Mouse (Mus musculus) forebrain, embryonic 16.5 days (tissue): Measurements from ENCODE around the gene Ssr3. TPM values are rescaled to one million over a fixed set of nuclear protein-coding genes. Genes with fewer than 3 reads are reported as not detected.
A peak's percentile ranks its signal among the peaks of the same experiment; 100 is the strongest.
"Not testable (repeated sequence)": the region's sequence is repeated elsewhere in the genome, so short reads cannot be mapped to it uniquely, and the experiment has no call there.

Experiments
- ATAC-seq: fragments of 200-750 bp; cut with Nextera tagmentation; 2 replicates; pipeline ENCODE4 v1.8.0; 2017; ENCODE audit warnings: mild to moderate bottlenecking, moderate library complexity
- H3K27ac ChIP-seq: fragments of 300-500 bp; sonication (generic); 2 replicates; pipeline ENCODE4 v1.5.1; 2014; ENCODE audit warnings: low read length, control low read depth
- H3K27me3 ChIP-seq: fragments of 300-500 bp; sonication (generic); replicated peaks from 2 replicates; pipeline ENCODE4 v1.6.1; 2014; ENCODE audit warnings: low read length; ENCODE audit not compliant: control insufficient read depth, insufficient read depth
- H3K36me3 ChIP-seq: fragments of 300-500 bp; sonication (generic); 2 replicates; pipeline ENCODE4 v1.6.1; 2014; ENCODE audit not compliant: control insufficient read depth, insufficient read depth
- H3K4me1 ChIP-seq: fragments of 300-500 bp; sonication (generic); replicated peaks from 2 replicates; pipeline ENCODE4 v1.6.1; 2014; ENCODE audit warnings: low read length; ENCODE audit not compliant: control insufficient read depth, insufficient read depth
- H3K4me2 ChIP-seq: fragments of 300-500 bp; sonication (generic); 2 replicates; pipeline ENCODE4 v1.6.1; 2014; ENCODE audit warnings: mild to moderate bottlenecking, low read length, control low read depth
- H3K4me3 ChIP-seq: fragments of 300-500 bp; sonication (generic); replicated peaks from 2 replicates; pipeline ENCODE4 v1.5.1; 2014; ENCODE audit warnings: mild to moderate bottlenecking, low read length, control low read depth
- H3K9ac ChIP-seq: fragments of 300-500 bp; sonication (generic); replicated peaks from 2 replicates; pipeline ENCODE4 v1.6.1; 2014; ENCODE audit warnings: low read depth, low read length, control low read depth
- H3K9me3 ChIP-seq: fragments of 300-500 bp; sonication (generic); 2 replicates; pipeline ENCODE4 v1.6.1; 2016; ENCODE audit warnings: low read length; ENCODE audit not compliant: control insufficient read depth
- WGBS: fragments of 180-500 bp; shearing (Covaris S2); extraction: QIAGEN DNeasy Blood & Tissue Kit; methylation state at CpG from one replicate; pipeline ENCODE4 v1.1.7; 2014; 5-methylcytosine and 5-hydroxymethylcytosine counted together
- polyA plus RNA-seq: library from polyadenylated mRNA; unstranded; fragments of >200 nt; fragmentation: Nextera tagmentation; extraction: Ambion mirVana; gene quantifications from 2 replicates; pipeline ENCODE4 v1.2.1, GENCODE M21; 2015

Gene Ssr3
- polyA plus RNA-seq, 1 experiment from 2014 or later = 170 TPM

- Histone ChIP-seq H3K27ac (no peak overlapping the region), H3K9me3 (no peaks in the 10 kb centered on the region), H3K4me2 (no peak overlapping the region), H3K27me3 (no peaks in the 10 kb centered on the region), H3K9ac (no peak overlapping the region), H3K4me1 (no peaks in the 10 kb centered on the region), H3K4me3 (no peak overlapping the region), H3K36me3 (no peaks in the 10 kb centered on the region)
- ATAC-seq = no peak
Observed at GRCm38 (mm10) chr3:65407891-65408290, 15.5 kb upstream of the Ssr3 start.

- Histone ChIP-seq H3K9me3 (no peaks in the 10 kb centered on the region), H3K4me3 (no peak overlapping the region), H3K27me3 (no peaks in the 10 kb centered on the region), H3K27ac (no peak overlapping the region), H3K36me3 (no peaks in the 10 kb centered on the region), H3K4me1 (no peaks in the 10 kb centered on the region), H3K9ac (no peak overlapping the region), H3K4me2 (no peak overlapping the region)
- WGBS = 64% methylated on average over 4 of the region's 4 CpGs
- ATAC-seq = no peak
Observed at GRCm38 (mm10) chr3:65405781-65406180, 13.4 kb upstream of the Ssr3 start.

- no peaks in the 10 kb centered on the region for H3K27me3 ChIP-seq
- H3K9me3 ChIP-seq = no peaks in the 10 kb centered on the region
- no peak overlapping the region for H3K4me2 ChIP-seq
- 98% methylated on average over 3 of the region's 3 CpGs for WGBS
- ATAC-seq = no peak
- H3K4me1 ChIP-seq = no peaks in the 10 kb centered on the region
- no peaks in the 10 kb centered on the region for H3K36me3 ChIP-seq
- H3K27ac ChIP-seq = no peak overlapping the region
- H3K4me3 ChIP-seq = no peak overlapping the region
- H3K9ac ChIP-seq = no peak overlapping the region
Observed at GRCm38 (mm10) chr3:65397566-65397965, 5.1 kb upstream of the Ssr3 start.

- ATAC-seq = no peak
- WGBS = 77% methylated on average over 4 of the region's 4 CpGs
- no peak overlapping the region for H3K9ac ChIP-seq
- no peaks in the 10 kb centered on the region for H3K27me3 ChIP-seq
- H3K9me3 ChIP-seq = no peaks in the 10 kb centered on the region
- no peaks in the 10 kb centered on the region for H3K4me1 ChIP-seq
- H3K36me3 ChIP-seq = no peaks in the 10 kb centered on the region
- H3K4me3 ChIP-seq = no peak overlapping the region
- no peak overlapping the region for H3K27ac ChIP-seq
- no peak overlapping the region for H3K4me2 ChIP-seq
Observed at GRCm38 (mm10) chr3:65396835-65397504, 4.5 kb upstream of the Ssr3 start.

GRCm38 (mm10) chr3:65395111-65395510, 2.7 kb upstream of the Ssr3 start:
- ATAC-seq, H3K4me1 ChIP-seq, H3K9me3 ChIP-seq, H3K27ac ChIP-seq, H3K36me3 ChIP-seq, H3K9ac ChIP-seq, H3K4me2 ChIP-seq, H3K4me3 ChIP-seq, H3K27me3 ChIP-seq: not testable (repeated sequence)
- 83% methylated on average over 1 of the region's 1 CpGs for WGBS

GRCm38 (mm10) chr3:65391784-65392420, 521 bp downstream of the Ssr3 start:
- peak; percentile 62 for ATAC-seq
- Histone ChIP-seq H3K27me3 (no peaks in the 10 kb centered on the region), H3K27ac (peak overlapping the region; percentile 83), H3K4me1 (peaks cover 7% of the 10 kb centered on the region), H3K36me3 (peaks cover 13% of the 10 kb centered on the region), H3K4me2 (peak overlapping the region; percentile 83), H3K9me3 (no peaks in the 10 kb centered on the region), H3K9ac (peak overlapping the region; percentile 92), H3K4me3 (peak overlapping the region; percentile 83)
- WGBS = 0% methylated on average over 37 of the region's 37 CpGs

- Histone ChIP-seq H3K4me2 (peak overlapping the region; percentile 83), H3K9ac (peak overlapping the region; percentile 92), H3K4me1 (peaks cover 7% of the 10 kb centered on the region), H3K27ac (no peak overlapping the region), H3K4me3 (peak overlapping the region; percentile 83), H3K27me3 (no peaks in the 10 kb centered on the region), H3K36me3 (peaks cover 17% of the 10 kb centered on the region), H3K9me3 (no peaks in the 10 kb centered on the region)
- 41% methylated on average over 6 of the region's 6 CpGs for WGBS
- ATAC-seq = no peak
Observed at GRCm38 (mm10) chr3:65391222-65391783, 1.1 kb downstream of the Ssr3 start.

- no peak for ATAC-seq
Observed at GRCm38 (mm10) chr3:65385771-65386170, 6.7 kb downstream of the Ssr3 start.

GRCm38 (mm10) chr3:65384431-65384830, 8.0 kb downstream of the Ssr3 start:
- WGBS = 92% methylated on average over 3 of the region's 3 CpGs
- Histone ChIP-seq H3K36me3 (peaks cover 32% of the 10 kb centered on the region), H3K4me1 (no peaks in the 10 kb centered on the region)

More at GRCm38 (mm10) chr3:65385771-65386170, 6.7 kb downstream of the Ssr3 start:
- Histone ChIP-seq H3K4me2 (no peak overlapping the region), H3K27ac (no peak overlapping the region), H3K36me3 (peaks cover 29% of the 10 kb centered on the region), H3K4me1 (peaks cover 2% of the 10 kb centered on the region; the same call in 1 of the 2 replicates), H3K9ac (no peak overlapping the region), H3K27me3 (no peaks in the 10 kb centered on the region), H3K4me3 (no peak overlapping the region), H3K9me3 (no peaks in the 10 kb centered on the region)

More at GRCm38 (mm10) chr3:65384431-65384830, 8.0 kb downstream of the Ssr3 start:
- Histone ChIP-seq H3K4me3 (no peak overlapping the region), H3K27ac (no peak overlapping the region), H3K4me2 (no peak overlapping the region), H3K27me3 (no peaks in the 10 kb centered on the region), H3K9me3 (no peaks in the 10 kb centered on the region), H3K9ac (no peak overlapping the region)
- no peak for ATAC-seq
